Mouse (Mus musculus): ENCODE measurements around the gene 2610301B20Rik.
"Not testable (repeated sequence)": the region's sequence is repeated elsewhere in the genome, so short reads cannot be mapped to it uniquely, and the experiment has no call there.

2610301B20Rik gene

GRCm38 (mm10) chr4:10911417-10911816 lies 37.1 kb downstream of the 2610301B20Rik start:
- DNase-seq (ENCODE audit: low read depth, low spot score): not testable (repeated sequence)

GRCm38 (mm10) chr4:10911909-10912478 lies 37.7 kb downstream of the 2610301B20Rik start:
- DNase-seq (ENCODE audit: low read depth, low spot score): no peak

GRCm38 (mm10) chr4:10912611-10913301 lies 38.5 kb downstream of the 2610301B20Rik start:
- peak; percentile 80 for DNase-seq (ENCODE audit: low read depth, low spot score)

GRCm38 (mm10) chr4:10913409-10913808 lies 39.1 kb downstream of the 2610301B20Rik start:
- DNase-seq (ENCODE audit: low read depth, low spot score): no peak

GRCm38 (mm10) chr4:10914766-10915165 lies 40.5 kb downstream of the 2610301B20Rik start:
- DNase-seq (ENCODE audit: low read depth, low spot score): no peak

GRCm38 (mm10) chr4:10915271-10915670 lies 41.0 kb downstream of the 2610301B20Rik start:
- no peak for DNase-seq (ENCODE audit: low read depth, low spot score)

GRCm38 (mm10) chr4:10918402-10918801 lies 44.1 kb downstream of the 2610301B20Rik start:
- DNase-seq (ENCODE audit: low read depth, low spot score): no peak

- peak; percentile 10 for DNase-seq (ENCODE audit: low read depth, low spot score)
Observed at GRCm38 (mm10) chr4:10919097-10919496, 44.8 kb downstream of the 2610301B20Rik start.

GRCm38 (mm10) chr4:10919530-10919929 lies 45.2 kb downstream of the 2610301B20Rik start:
- DNase-seq (ENCODE audit: low read depth, low spot score): no peak

GRCm38 (mm10) chr4:10919987-10920386 lies 45.7 kb downstream of the 2610301B20Rik start:
- no peak for DNase-seq (ENCODE audit: low read depth, low spot score)

GRCm38 (mm10) chr4:10920622-10921021 lies 46.3 kb downstream of the 2610301B20Rik start:
- DNase-seq (ENCODE audit: low read depth, low spot score): no peak

- no peak for DNase-seq (ENCODE audit: low read depth, low spot score)
Observed at GRCm38 (mm10) chr4:10923180-10923579, 48.9 kb downstream of the 2610301B20Rik start.

- DNase-seq (ENCODE audit: low read depth, low spot score): no peak
Observed at GRCm38 (mm10) chr4:10924140-10924539, 49.8 kb downstream of the 2610301B20Rik start.

- no peak for DNase-seq (ENCODE audit: low read depth, low spot score)
Observed at GRCm38 (mm10) chr4:10924541-10924940, 50.2 kb downstream of the 2610301B20Rik start.

- DNase-seq (ENCODE audit: low read depth, low spot score): no peak
Observed at GRCm38 (mm10) chr4:10926416-10926815, 52.1 kb downstream of the 2610301B20Rik start.

- no peak for DNase-seq (ENCODE audit: low read depth, low spot score)
Observed at GRCm38 (mm10) chr4:10928158-10928557, 53.9 kb downstream of the 2610301B20Rik start.

- no peak for DNase-seq (ENCODE audit: low read depth, low spot score)
Observed at GRCm38 (mm10) chr4:10929726-10930125, 55.4 kb downstream of the 2610301B20Rik start.

GRCm38 (mm10) chr4:10931040-10931439 lies 56.7 kb downstream of the 2610301B20Rik start:
- no peak for DNase-seq (ENCODE audit: low read depth, low spot score)

GRCm38 (mm10) chr4:10932091-10932745 lies 57.9 kb downstream of the 2610301B20Rik start:
- no peak for DNase-seq (ENCODE audit: low read depth, low spot score)

- DNase-seq (ENCODE audit: low read depth, low spot score): no peak
Observed at GRCm38 (mm10) chr4:10932782-10933181, 58.5 kb downstream of the 2610301B20Rik start.

GRCm38 (mm10) chr4:10936766-10937165 lies 62.5 kb downstream of the 2610301B20Rik start:
- DNase-seq (ENCODE audit: low read depth, low spot score): no peak
